Mouse (Mus musculus): ENCODE data around the gene D430019H16Rik.

D430019H16Rik gene

GRCm38 (mm10) chr12:105453670-105454257 lies at the start of gene D430019H16Rik:
TSS of gene D430019H16Rik (plus strand) at chr12:105453856.
- peak; percentile 90 for DNase-seq

GRCm38 (mm10) chr12:105406008-105406407 lies 47.6 kb upstream of the D430019H16Rik start:
- no peak for DNase-seq

GRCm38 (mm10) chr12:105413909-105414308 lies 39.7 kb upstream of the D430019H16Rik start:
- DNase-seq: no peak

- no peak for DNase-seq
Measured at GRCm38 (mm10) chr12:105420476-105420875, 33.2 kb upstream of the D430019H16Rik start.

- DNase-seq: no peak
Measured at GRCm38 (mm10) chr12:105426541-105426940, 27.1 kb upstream of the D430019H16Rik start.

- peak; percentile 91 for DNase-seq
Measured at GRCm38 (mm10) chr12:105427039-105427757, 26.5 kb upstream of the D430019H16Rik start.

GRCm38 (mm10) chr12:105431872-105432271 lies 21.8 kb upstream of the D430019H16Rik start:
- DNase-seq: peak; percentile 34

- no peak for DNase-seq
Measured at GRCm38 (mm10) chr12:105432807-105433206, 20.8 kb upstream of the D430019H16Rik start.

- DNase-seq: peak; percentile 45
Measured at GRCm38 (mm10) chr12:105438259-105438658, 15.4 kb upstream of the D430019H16Rik start.

GRCm38 (mm10) chr12:105439976-105440375 lies 13.7 kb upstream of the D430019H16Rik start:
- no peak for DNase-seq

- no peak for DNase-seq
Measured at GRCm38 (mm10) chr12:105443569-105443968, 10.1 kb upstream of the D430019H16Rik start.

GRCm38 (mm10) chr12:105445767-105446166 lies 7.9 kb upstream of the D430019H16Rik start:
- no peak for DNase-seq

GRCm38 (mm10) chr12:105449239-105449638 lies 4.4 kb upstream of the D430019H16Rik start:
- no peak for DNase-seq

GRCm38 (mm10) chr12:105454258-105455062 lies 804 bp downstream of the D430019H16Rik start:
- peak; percentile 39 for DNase-seq

- no peak for DNase-seq
Measured at GRCm38 (mm10) chr12:105455063-105455559, 1.5 kb downstream of the D430019H16Rik start.

- no peak for DNase-seq
Measured at GRCm38 (mm10) chr12:105458791-105459190, 5.1 kb downstream of the D430019H16Rik start.

GRCm38 (mm10) chr12:105461066-105461465 lies 7.4 kb downstream of the D430019H16Rik start:
- no peak for DNase-seq

GRCm38 (mm10) chr12:105469026-105469425 lies 15.4 kb downstream of the D430019H16Rik start:
- DNase-seq: no peak

GRCm38 (mm10) chr12:105475230-105475911 lies 21.7 kb downstream of the D430019H16Rik start:
- no peak for DNase-seq

- DNase-seq: peak; percentile 77
Measured at GRCm38 (mm10) chr12:105476453-105476852, 22.8 kb downstream of the D430019H16Rik start.

- no peak for DNase-seq
Measured at GRCm38 (mm10) chr12:105476993-105477392, 23.3 kb downstream of the D430019H16Rik start.

GRCm38 (mm10) chr12:105483503-105483902 lies 29.8 kb downstream of the D430019H16Rik start:
- peak; percentile 45 for DNase-seq

- no peak for DNase-seq
Measured at GRCm38 (mm10) chr12:105490227-105490626, 36.6 kb downstream of the D430019H16Rik start.

Measured in kidney, postnatal 10 days (tissue).